Mouse (Mus musculus) left cerebral cortex, postnatal 25 days (tissue): ENCODE measurements at regions not wholly inside any gene's neighbourhood (a gene's known extent, or its start where the extent isn't known, plus 50 kb on each side); places are given as distances from the start of the nearest gene placed in this dataset.
"Not testable (repeated sequence)": the region's sequence is repeated elsewhere in the genome, so short reads cannot be mapped to it uniquely, and the experiment has no call there.

Experiments
- DNase-seq, 2 experiments: peaks; one replicate each; pipeline ENCODE4 v3.0.0; 2022; ENCODE audit warnings: low spot score in 2 of 2, mixed read lengths in 1 of 2
- intact Hi-C: fragments of 180-260 bp; cut with DNase I; formaldehyde crosslinking; loops from one replicate; pipeline ENCODE4 v1.15.1; 2025

- peak; percentile 4 to 17 for DNase-seq
- intact Hi-C loops: loop anchor here (5.0 kb wide), 1 partner anchor 964 kb away; no protein-coding TSS in a partner anchor
Measured at GRCm38 (mm10) chrX:79760887-79761286, 89.7 kb upstream of the Mageb16 start.

- DNase-seq, intact Hi-C loops: not testable (repeated sequence)
Measured at GRCm38 (mm10) chrX:79758596-79758995, 87.4 kb upstream of the Mageb16 start.
